Mouse (Mus musculus) inflammation-experienced regulatory T-cells, adult 16 weeks (primary cell): ENCODE measurements around the gene Tmc7. TPM values are rescaled to one million over a fixed set of nuclear protein-coding genes. Genes with fewer than 3 reads are reported as not detected.

Experiments
- polyA plus RNA-seq: library from polyadenylated mRNA; unstranded; fragments of 100-300 nt; shearing (Covaris generic); gene quantifications from one replicate; pipeline ENCODE4 v1.2.1, GENCODE M21; 2017

Gene Tmc7
- 0.09 TPM for polyA plus RNA-seq

DNA sequence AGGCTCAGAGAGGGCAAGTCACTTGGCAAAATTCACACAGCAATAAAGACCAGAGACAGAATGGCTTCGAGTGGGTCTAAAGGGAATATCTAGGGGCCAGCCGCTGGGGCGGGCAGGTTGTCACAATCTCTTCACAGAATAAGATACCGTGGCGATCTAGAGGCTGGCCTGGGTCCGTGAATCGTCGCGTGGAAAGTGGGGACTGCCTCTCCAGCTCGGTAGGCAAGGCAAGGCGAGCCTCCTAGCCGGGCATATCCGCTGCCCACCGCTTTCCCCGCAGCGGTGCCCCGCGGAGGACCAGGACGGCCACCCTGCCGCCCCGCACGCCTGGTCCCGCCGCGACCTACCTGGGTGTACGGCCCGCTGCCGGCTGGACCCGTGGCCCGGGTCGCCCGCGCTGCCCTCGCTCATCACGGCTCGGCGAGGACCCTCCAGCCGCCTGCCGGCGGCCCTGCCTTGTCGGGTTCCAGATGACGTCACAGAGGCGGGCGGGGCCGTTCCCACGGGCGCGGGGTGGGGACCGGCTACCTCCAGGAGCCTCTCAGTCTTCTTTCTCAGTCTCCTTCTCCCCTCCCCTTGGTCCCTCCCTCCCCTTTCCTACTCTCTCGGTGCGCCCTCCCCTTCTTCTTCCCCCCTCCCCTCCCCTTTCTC lies at the start of gene Tmc7:
Tmc7 (minus strand) TSS at position 480 of the 651 bp plus-strand sequence.

GRCm38 (mm10) chr7:118597201-118597600 lies 12.7 kb upstream of the Tmc7 start, which contains the start of gene Tmc5:
Tmc5 (plus strand) TSS chr7:118597297.

DNA sequence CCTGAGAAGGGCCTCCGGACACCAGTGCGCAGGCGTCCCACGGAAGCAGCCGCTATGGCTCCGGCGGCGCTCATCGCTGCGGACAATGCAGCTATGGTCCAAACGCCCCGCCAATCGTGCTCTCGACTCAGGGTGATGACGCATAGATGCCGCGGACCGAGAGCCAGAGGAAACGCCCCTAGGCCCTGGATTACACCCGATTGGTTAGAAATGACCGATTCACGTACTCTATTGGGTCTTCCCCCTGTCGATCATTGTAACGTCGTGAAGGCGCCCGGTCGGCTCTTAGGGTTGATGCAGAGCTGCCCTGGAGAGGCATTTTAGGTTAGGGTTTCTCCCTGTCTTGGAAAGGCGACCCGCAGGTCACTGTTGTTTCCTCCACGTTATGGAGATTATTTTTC lies 51.4 kb downstream of the Tmc7 start, which contains the start of gene Coq7:
Coq7 (minus strand) TSS at position 179 of the 401 bp plus-strand sequence.

GRCm38 (mm10) chr7:118491431-118492147 lies 92.9 kb downstream of the Tmc7 start, which contains the start of gene Itpripl2:
Itpripl2 (minus strand) TSS chr7:118491975.

Other genes with a start within 250 kb of the Tmc7 start
- 0.63 TPM for gene Syt17, start 136.5 kb downstream of the Tmc7 start, polyA plus RNA-seq
- gene Itpripl2, start 92.8 kb downstream of the Tmc7 start, polyA plus RNA-seq, result 0.89 TPM
- gene Coq7, start 51.4 kb downstream of the Tmc7 start, polyA plus RNA-seq, result 13.9 TPM
- gene Tmc5, start 12.6 kb upstream of the Tmc7 start, polyA plus RNA-seq, result not detected
- 29.4 TPM for gene Gde1, start 121.0 kb upstream of the Tmc7 start, polyA plus RNA-seq
- gene Ccp110, start 127.8 kb upstream of the Tmc7 start, polyA plus RNA-seq, result 7.9 TPM
- 122 TPM for gene Vps35l, start 155.5 kb upstream of the Tmc7 start, polyA plus RNA-seq